Mouse (Mus musculus) retina, postnatal 7 days (tissue): Measurements from ENCODE around the gene Hvcn1.
"Not testable (repeated sequence)": the region's sequence is repeated elsewhere in the genome, so short reads cannot be mapped to it uniquely, and the experiment has no call there.

Experiments
- DNase-seq: peaks from one replicate; pipeline ENCODE4 v3.0.0-alpha.2; 2012; ENCODE audit warnings: low read depth, low spot score

The Hvcn1 gene

DNA sequence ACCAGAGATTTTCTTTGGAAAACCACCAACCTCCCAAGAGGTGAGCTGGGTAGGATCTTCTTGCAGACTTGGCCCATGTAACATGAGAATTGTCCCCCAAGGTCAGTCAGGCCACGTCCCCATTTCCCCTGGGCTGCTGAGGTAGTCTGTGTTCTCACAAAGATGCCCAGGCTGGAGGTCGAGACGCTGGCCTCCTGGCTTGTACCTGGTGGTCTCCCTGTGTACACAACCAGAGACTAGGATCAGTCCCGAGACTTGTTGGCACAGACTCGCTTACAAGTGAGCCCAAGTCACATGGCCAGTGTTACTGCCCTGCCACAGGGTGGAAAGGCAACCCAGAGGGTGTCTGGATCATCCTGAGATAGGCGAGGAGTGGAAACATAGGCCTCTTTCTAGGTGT is 4.7 kb upstream of the Hvcn1 start:
- DNase-seq = no peak

GRCm38 (mm10) chr5:122204180-122204579 is 2.4 kb upstream of the Hvcn1 start:
- DNase-seq = no peak

DNA sequence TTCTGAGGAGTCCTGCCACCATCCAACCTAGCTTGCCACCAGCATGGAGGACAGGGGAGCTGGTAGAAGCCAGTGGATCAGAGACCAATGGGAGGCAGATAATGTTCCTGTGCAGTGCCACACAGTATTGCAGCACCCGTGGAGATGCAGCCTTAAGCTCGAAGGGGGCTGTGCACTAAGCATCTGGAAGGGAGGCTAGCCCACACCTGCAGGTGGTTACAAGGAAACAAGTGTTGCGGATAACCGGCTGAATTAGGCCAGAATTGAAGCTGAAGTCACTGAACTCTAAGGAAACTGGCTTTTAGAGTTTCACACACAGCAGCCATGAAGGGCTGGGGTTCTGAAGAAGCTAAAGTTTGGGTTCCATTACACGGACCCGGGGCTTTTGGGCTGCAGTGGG is 2.3 kb downstream of the Hvcn1 start:
- no peak for DNase-seq

DNA sequence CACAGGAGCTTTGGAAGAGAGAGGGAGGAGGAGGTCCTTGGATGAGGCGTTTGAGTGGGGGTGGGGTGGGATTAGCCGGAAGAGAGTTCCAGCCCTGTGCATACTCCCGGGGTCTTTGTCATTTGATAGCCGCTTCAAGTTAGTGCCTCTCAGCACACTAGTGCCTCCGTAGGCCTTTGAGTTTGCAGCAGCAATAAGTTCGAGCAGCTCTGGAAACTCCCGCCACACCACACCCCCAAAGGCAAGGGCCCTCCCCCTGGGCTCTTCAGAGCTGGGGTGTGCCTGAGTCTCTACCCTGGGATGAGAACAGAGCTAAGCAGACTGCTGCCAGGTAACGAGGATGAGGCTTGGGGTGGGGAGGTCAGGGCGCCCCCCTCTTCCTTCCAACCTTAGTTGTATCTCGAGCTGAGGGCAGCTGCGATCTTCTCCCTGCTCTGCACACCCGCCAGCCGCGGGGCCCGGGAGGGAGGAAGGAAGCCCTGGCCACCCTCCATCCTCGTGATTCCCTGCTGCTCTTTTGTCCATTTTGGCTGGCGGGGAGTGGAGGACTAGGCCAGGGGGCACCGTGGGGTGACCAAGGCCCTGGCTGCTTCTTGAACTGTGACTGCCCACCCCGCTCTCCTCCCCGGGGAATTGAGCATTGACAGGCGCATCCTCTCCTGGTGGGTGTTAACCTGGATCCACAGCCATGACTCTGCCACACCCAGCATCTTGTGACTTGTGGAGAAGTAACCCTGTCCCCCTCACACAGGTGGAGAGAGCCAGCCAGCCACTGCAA is 3.2 kb downstream of the Hvcn1 start:
- no peak for DNase-seq

DNA sequence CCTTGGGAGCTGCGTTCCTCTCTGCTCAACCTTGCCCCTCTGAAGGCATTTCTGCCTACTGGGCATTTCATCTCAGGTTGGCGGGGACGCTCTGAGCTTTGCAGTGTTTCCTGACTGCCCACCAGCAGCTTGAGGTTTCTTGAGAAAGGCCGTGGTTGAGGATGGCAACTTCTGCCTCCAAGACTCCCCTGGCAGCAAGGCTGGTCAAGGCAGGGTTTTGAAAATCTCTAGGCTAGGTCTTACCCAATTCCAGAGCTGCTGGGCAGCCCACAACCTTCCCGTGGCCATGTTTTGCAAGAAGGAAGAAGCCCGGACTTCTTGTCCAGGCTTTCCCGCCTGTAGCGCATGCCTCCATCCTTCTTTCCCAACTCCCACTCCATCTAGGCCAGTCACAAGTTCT is 4.3 kb downstream of the Hvcn1 start:
- no peak for DNase-seq

GRCm38 (mm10) chr5:122212125-122212524 is 5.5 kb downstream of the Hvcn1 start:
- no peak for DNase-seq

- DNase-seq = not testable (repeated sequence)
Observed at GRCm38 (mm10) chr5:122212820-122213219, 6.2 kb downstream of the Hvcn1 start.

GRCm38 (mm10) chr5:122213861-122214260 is 7.3 kb downstream of the Hvcn1 start:
- no peak for DNase-seq

- no peak for DNase-seq
Observed at GRCm38 (mm10) chr5:122217636-122218035, 11.0 kb downstream of the Hvcn1 start.

DNA sequence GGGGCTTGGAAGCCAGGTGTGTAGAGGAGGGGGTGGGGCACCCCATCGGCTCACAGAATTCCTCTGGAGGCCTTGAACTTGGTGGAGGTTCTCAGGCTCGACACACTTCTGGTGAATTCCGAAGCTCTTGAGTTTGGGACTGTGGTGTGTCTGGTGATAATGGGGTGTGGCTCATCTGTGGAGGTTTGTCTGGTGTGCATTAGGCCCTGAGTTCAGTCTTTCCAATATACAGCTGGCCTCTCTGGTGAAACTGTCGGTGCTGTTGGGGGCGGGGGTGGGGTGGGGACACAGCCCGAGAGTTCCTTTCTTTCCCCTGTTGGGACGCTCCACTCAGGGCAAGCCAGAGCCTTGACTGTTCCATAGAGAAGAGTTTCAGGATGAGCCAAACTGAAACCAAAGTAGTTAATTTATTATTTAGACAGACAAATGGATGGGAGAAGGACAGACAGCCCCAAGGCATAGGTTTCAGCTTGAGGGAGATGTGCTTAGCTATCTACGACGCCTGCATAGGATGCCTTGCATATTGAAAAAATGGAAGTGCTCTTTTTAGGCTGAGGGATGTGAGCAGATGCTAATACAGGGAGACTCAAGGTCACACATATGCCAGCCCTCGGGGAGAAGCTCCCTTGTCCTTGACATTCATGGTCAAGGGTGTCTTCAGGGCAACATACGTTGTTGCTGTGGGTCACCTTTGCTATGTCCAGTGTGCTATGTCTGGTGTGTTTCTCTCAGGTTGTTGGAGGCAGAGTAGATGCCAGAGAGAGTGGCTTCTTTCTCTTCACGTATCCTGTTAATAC is 11.7 kb downstream of the Hvcn1 start:
- DNase-seq = no peak

DNA sequence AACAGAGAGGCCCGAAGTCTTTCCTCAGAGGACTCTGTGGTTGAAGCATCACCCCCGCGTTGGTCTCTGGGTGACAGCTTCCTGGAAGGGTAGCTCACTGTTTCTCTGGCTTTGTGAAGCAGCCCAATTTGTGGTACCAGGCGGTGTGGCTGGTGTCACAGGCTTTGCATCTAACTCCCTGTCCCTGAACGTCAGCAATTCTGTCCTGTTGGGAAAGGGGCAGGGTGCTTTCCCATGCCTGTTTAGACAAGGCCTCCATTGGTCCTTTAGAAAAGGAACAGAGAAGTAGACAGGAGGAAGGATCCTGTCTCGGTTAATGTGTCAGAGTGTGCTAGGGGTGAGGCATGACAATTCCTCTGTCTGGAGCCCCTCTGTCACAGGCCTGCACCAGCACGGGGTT is 12.3 kb downstream of the Hvcn1 start:
- no peak for DNase-seq

DNA sequence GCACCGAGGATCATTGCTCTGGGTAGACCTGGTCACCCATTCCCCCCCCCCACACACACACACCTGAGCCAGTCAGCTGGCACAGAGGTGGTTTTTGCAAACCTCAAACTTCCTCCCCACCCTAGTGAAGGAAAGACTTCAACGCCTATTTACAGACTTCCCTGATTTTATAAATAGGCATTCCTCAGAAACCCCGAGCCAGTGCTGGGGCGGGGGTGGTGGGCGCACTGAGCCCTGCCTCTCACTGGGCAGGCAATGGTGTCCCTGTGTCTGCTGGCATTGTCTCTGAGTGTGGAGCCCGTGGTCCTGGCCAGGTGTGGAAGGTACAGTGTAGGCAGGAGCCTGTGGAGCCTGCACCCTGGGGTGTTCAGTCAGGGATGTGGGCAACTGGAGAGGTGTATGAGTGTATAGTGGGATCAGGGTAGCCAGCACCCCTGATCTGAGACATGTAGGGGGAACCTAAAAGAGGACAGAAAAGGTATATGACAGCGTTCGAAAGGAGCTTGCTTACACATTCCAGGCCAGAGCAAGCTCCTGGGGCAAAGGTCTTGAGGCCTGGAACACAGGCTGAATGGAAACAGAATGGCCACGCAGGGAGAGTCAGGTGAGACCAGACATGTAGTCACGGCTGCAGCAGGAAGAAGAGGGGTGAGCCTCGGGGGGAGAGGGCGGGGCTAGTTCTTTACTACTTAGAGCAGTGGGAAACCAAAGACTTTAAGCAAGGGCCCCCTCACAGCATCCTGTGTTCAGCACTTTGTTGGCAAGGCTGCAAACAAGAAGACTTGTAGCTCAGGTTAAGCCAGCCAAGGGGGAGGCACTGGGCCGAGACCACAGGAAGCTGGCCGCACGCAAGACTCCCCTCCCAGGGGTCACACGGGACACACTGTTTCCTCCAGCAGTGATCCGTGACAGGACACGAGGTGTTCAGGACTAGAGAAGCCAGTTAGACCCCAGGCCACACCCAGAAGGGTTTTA is 13.3 kb downstream of the Hvcn1 start:
- DNase-seq = no peak

GRCm38 (mm10) chr5:122221085-122221484 is 14.5 kb downstream of the Hvcn1 start:
- no peak for DNase-seq

GRCm38 (mm10) chr5:122224291-122224690 is 17.7 kb downstream of the Hvcn1 start:
- no peak for DNase-seq

DNA sequence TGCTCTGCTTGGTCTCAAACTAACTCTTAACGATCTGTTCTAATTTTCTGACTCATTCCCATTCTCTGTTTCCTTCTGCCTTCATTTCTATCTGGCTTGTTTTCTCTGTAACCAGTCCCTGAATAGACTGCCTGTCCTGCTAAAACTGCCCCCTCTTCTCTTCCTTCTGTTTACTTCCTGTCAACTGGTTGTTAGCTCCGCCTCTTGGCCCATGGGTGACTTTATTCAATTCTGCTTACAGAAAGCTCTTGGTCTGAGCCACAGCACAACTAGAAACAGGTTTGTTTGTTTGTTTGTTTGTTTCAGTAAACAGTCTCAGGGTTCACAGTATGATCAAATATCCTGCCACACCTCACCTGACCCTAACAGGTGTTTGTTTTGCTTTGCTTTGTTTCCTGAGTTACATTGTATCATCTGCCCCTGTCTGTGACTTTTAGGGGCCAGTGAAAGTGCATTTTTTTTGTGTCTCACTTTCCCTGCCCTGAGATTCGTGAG is 21.7 kb downstream of the Hvcn1 start:
- no peak for DNase-seq

GRCm38 (mm10) chr5:122228772-122229171 is 22.2 kb downstream of the Hvcn1 start:
- DNase-seq = no peak

DNA sequence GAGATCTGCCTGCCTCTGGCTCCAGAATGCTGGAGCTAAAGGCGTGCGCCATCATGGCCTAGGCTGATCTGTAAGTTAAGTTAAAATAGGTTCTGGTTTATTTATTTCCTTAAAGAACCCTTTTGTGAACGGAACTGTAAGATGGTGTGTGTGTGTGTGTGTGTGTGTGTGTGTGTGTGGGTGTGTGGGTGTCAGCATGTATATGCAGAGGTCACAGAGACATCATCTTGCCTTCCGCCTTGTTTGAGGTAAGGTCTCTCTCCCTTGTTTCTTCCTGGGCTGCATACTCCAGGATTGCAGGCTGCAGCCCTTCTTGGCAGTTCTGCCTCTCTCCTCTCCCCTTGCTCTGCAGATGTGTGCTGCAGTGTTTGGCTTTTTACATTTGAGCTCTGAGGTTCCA is 24.2 kb downstream of the Hvcn1 start:
- no peak for DNase-seq

- no peak for DNase-seq
Observed at GRCm38 (mm10) chr5:122231431-122231830, 24.8 kb downstream of the Hvcn1 start.

DNA sequence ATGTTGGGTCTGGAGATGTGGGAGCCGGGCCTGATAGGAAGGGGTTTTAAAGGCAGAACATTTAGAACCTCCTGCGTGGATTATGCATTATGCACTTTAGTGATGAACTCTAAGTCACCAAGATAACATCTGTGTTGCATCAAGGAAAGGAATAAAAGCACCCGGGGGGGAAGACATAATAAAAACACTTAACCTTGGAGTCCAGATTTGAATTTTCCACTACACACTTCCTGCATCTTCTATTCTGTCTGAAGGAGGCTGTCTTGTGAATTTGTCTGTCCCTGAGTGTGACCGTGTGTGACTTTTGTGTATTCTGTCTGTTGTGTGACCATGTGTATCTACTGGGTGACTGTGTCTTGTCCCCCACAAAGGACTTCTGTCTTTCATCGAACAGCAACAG is 25.4 kb downstream of the Hvcn1 start:
- no peak for DNase-seq

- DNase-seq = no peak
Observed at GRCm38 (mm10) chr5:122233077-122233581, 26.5 kb downstream of the Hvcn1 start.

GRCm38 (mm10) chr5:122233695-122234094 is 27.1 kb downstream of the Hvcn1 start:
- no peak for DNase-seq
